ENCODE assay signal across 8 mouse cellular contexts in the genomic region with DNA sequence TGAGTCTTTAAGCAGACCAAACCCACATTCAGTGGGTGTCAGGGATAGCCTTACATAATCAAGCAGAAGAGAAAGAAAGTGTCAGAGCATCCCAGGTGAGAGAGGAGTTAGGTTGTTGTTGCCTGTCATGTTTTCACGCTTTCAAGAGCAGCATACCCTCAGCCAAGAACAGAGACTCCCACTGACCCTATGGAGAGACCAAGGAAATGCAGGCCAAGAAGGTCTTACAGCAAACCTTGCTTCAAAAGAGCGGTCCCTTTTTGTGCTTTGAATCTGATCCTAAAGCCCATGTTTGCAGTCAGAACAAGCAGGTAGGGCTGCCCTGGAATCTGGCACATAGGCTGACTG. TPM values are rescaled to one million over a fixed set of nuclear protein-coding genes. Genes with fewer than 3 reads are reported as not detected.
DNase-seq lines count a peak whose midpoint lies in the region; ATAC-seq and TF ChIP-seq lines count a peak whose summit lies in the region.

No protein-coding gene starts in this region.

- peaks cover 30% of the 10 kb centered on the region for H3K4me1 ChIP-seq in forebrain, embryonic 15.5 days
- peaks cover 3% of the 10 kb centered on the region; the same call in 1 of the 2 replicates for H3K4me1 ChIP-seq in kidney, postnatal 0 days (replicated peaks; ENCODE audit: insufficient read depth, low read length)
- peaks cover 11% of the 10 kb centered on the region for H3K4me1 ChIP-seq in neural tube, embryonic 11.5 days (ENCODE audit: control insufficient read depth, insufficient read depth, low read length)

- no peaks in the 10 kb centered on the region for H3K36me3 ChIP-seq in forebrain, embryonic 15.5 days
- H3K36me3 ChIP-seq in kidney, postnatal 0 days (ENCODE audit: insufficient read depth, low read length), result no peaks in the 10 kb centered on the region
- no peaks in the 10 kb centered on the region for H3K36me3 ChIP-seq in neural tube, embryonic 11.5 days (ENCODE audit: control insufficient read depth, insufficient read depth, low read length)

- TF ChIP-seq CTCF in kidney, postnatal 0 days (IDR thresholded peaks at IDR 0.05; ENCODE audit: low read depth), result no peak

- no peaks in the 10 kb centered on the region for H3K27me3 ChIP-seq in forebrain, embryonic 15.5 days
- no peaks in the 10 kb centered on the region for H3K27me3 ChIP-seq in kidney, postnatal 0 days (ENCODE audit: insufficient read depth, low read length)
- no peaks in the 10 kb centered on the region for H3K27me3 ChIP-seq in neural tube, embryonic 11.5 days (ENCODE audit: control insufficient read depth, insufficient read depth, low read length)

- H3K9me3 ChIP-seq in forebrain, embryonic 15.5 days, result no peaks in the 10 kb centered on the region
- H3K9me3 ChIP-seq in kidney, postnatal 0 days (replicated peaks; ENCODE audit: low read length), result no peaks in the 10 kb centered on the region
- no peaks in the 10 kb centered on the region for H3K9me3 ChIP-seq in neural tube, embryonic 11.5 days (ENCODE audit: control insufficient read depth, low read length)

- H3K9ac ChIP-seq in forebrain, embryonic 15.5 days (replicated peaks), result peak overlapping the region; percentile 24
- no peak overlapping the region for H3K9ac ChIP-seq in kidney, postnatal 0 days (ENCODE audit: low read depth, low read length)
- no peak overlapping the region; the same call in 1 of the 2 replicates for H3K9ac ChIP-seq in neural tube, embryonic 11.5 days (ENCODE audit: low read length)

- ATAC-seq in forebrain, embryonic 15.5 days (replicated peaks), result no peak
- ATAC-seq in kidney, postnatal 0 days (replicated peaks; ENCODE audit: low FRiP score, low read depth), result no peak
- no peak for ATAC-seq in neural tube, embryonic 11.5 days (ENCODE audit: insufficient read depth, low FRiP score, low TSS enrichment)

- H3K4me3 ChIP-seq in forebrain, embryonic 15.5 days, result peak overlapping the region; percentile 82
- H3K4me3 ChIP-seq in kidney, postnatal 0 days (replicated peaks; ENCODE audit: low read depth, low read length), result peak overlapping the region; percentile 99
- H3K4me3 ChIP-seq in neural tube, embryonic 11.5 days (ENCODE audit: low read depth, low read length), result 0 out of 2 replicates have a peak overlapping the region, but pooled peaks have one; percentile 14

- 73% methylated on average over 2 of the region's 2 CpGs for WGBS in forebrain, embryonic 15.5 days
- 42% methylated on average over 2 of the region's 2 CpGs for WGBS in kidney, postnatal 0 days
- 46% methylated on average over 2 of the region's 2 CpGs for WGBS in neural tube, embryonic 11.5 days

- peak; percentile 33 for DNase-seq in gastrocnemius, adult 18-20 months (ENCODE audit: low spot score)
- DNase-seq in gastrocnemius, postnatal 10 days, result no peak
- DNase-seq in ZHBTc4 (ENCODE audit: low read depth, low spot score), result peak; percentile 16
- peak; percentile 31 for DNase-seq in kidney, postnatal 0 days (ENCODE audit: low spot score)
- peak; percentile 35 for DNase-seq in neural tube, embryonic 11.5 days (ENCODE audit: low spot score)
- DNase-seq in spleen, postnatal 36 days (ENCODE audit: low spot score in 2 of 2), result no peak
- DNase-seq in ovary, postnatal 14 days (ENCODE audit: low spot score), result no peak

- peak overlapping the region; percentile 68 for H3K4me2 ChIP-seq in forebrain, embryonic 15.5 days (replicated peaks)
- H3K4me2 ChIP-seq in kidney, postnatal 0 days (ENCODE audit: low read length), result peak overlapping the region; percentile 77
- peak overlapping the region; percentile 33 for H3K4me2 ChIP-seq in neural tube, embryonic 11.5 days (ENCODE audit: low read depth)

- H3K27ac ChIP-seq in forebrain, embryonic 15.5 days (replicated peaks), result peak overlapping the region; percentile 9; the same call in 1 of the 2 replicates
- peak overlapping the region; percentile 54; the same call in 1 of the 2 replicates for H3K27ac ChIP-seq in kidney, postnatal 0 days
- H3K27ac ChIP-seq in neural tube, embryonic 11.5 days (ENCODE audit: low read depth, low read length), result no peak overlapping the region

RNA-seq across cellular contexts. Expression of gene Cited2, which starts 3.3 kb away (rescaled TPM):
- 10 to 100 TPM; 24.3 to 49.2 TPM for total RNA-seq in gastrocnemius, adult 18-20 months (2021)
- 10 to 100 TPM; 31.6 to 35.8 TPM for total RNA-seq in gastrocnemius, postnatal 10 days (2021)
- polyA plus RNA-seq in forebrain, embryonic 15.5 days (2015; fragmentation: Nextera tagmentation; extraction: Ambion mirVana), result 69.2 and 72.1 TPM in 2 replicates
- 86.1 and 94.8 TPM in 2 replicates for polyA plus RNA-seq in kidney, postnatal 0 days (2015; fragmentation: Nextera tagmentation; extraction: Ambion mirVana)
- 82.2 and 88.4 TPM in 2 replicates for polyA plus RNA-seq in neural tube, embryonic 11.5 days (2014; fragmentation: Nextera tagmentation; extraction: Ambion mirVana)

Comparison
In these comparisons a context has a peak if more than half of its experiments do, and no peak if none do; other contexts are left out.
1. DNase-seq: peak in gastrocnemius, adult 18-20 months (single experiment), ZHBTc4 (single experiment), kidney, postnatal 0 days (single experiment) and neural tube, embryonic 11.5 days (single experiment); none in gastrocnemius, postnatal 10 days (single experiment), spleen, postnatal 36 days (0 of 2) and ovary, postnatal 14 days (single experiment).
2. H3K4me3 ChIP-seq: peak in every context shown above with its lines; median percentile 99 in kidney, postnatal 0 days; 82 in forebrain, embryonic 15.5 days; 14 in neural tube, embryonic 11.5 days.
3. Peak in every context shown above with its lines, with median percentiles within 50 percentile points of each other: H3K4me2 ChIP-seq.